Mouse (Mus musculus) kidney, embryonic 16.5 days (tissue): ENCODE measurements around the gene Fam155a. TPM values are rescaled to one million over a fixed set of nuclear protein-coding genes. Genes with fewer than 3 reads are reported as not detected.

Source experiments
- ATAC-seq: fragments of 200-750 bp; cut with Nextera tagmentation; 2 replicates; pipeline ENCODE4 v1.8.0; 2017; ENCODE audit warnings: moderate TSS enrichment; ENCODE audit not compliant: low FRiP score, low TSS enrichment
- H3K27ac ChIP-seq: fragments of 300-500 bp; sonication (generic); 2 replicates; pipeline ENCODE4 v1.5.1; 2014; ENCODE audit warnings: low read length
- H3K27me3 ChIP-seq: fragments of 300-500 bp; sonication (generic); 2 replicates; pipeline ENCODE4 v1.6.1; 2014; ENCODE audit warnings: low read length, control low read depth, mixed read lengths; ENCODE audit not compliant: insufficient read depth
- H3K36me3 ChIP-seq: fragments of 300-500 bp; sonication (generic); 2 replicates; pipeline ENCODE4 v1.6.1; 2014; ENCODE audit warnings: low read length, control low read depth, mixed read lengths; ENCODE audit not compliant: insufficient read depth
- H3K4me1 ChIP-seq: fragments of 300-500 bp; sonication (generic); 2 replicates; pipeline ENCODE4 v1.6.1; 2014; ENCODE audit warnings: low read length, control low read depth, mixed read lengths; ENCODE audit not compliant: insufficient read depth
- H3K4me2 ChIP-seq: fragments of 300-500 bp; sonication (generic); replicated peaks from 2 replicates; pipeline ENCODE4 v1.6.1; 2014; ENCODE audit warnings: low read depth, low read length
- H3K4me3 ChIP-seq: fragments of 300-500 bp; sonication (generic); 2 replicates; pipeline ENCODE4 v1.5.1; 2014; ENCODE audit warnings: mild to moderate bottlenecking, low read length
- H3K9ac ChIP-seq: fragments of 300-500 bp; sonication (generic); replicated peaks from 2 replicates; pipeline ENCODE4 v1.6.1; 2014; ENCODE audit warnings: low read length
- H3K9me3 ChIP-seq: fragments of 300-500 bp; sonication (generic); 2 replicates; pipeline ENCODE4 v1.6.1; 2016; ENCODE audit warnings: low read length, control low read depth
- WGBS: fragments of 180-500 bp; shearing (Covaris S2); extraction: QIAGEN DNeasy Blood & Tissue Kit; methylation state at CpG from one replicate; pipeline ENCODE4 v1.1.7; 2014; 5-methylcytosine and 5-hydroxymethylcytosine counted together
- polyA plus RNA-seq: library from polyadenylated mRNA; unstranded; fragments of >200 nt; fragmentation: Nextera tagmentation; extraction: Ambion mirVana; gene quantifications from 2 replicates; pipeline ENCODE4 v1.2.1, GENCODE M21; 2015

Fam155a gene
- polyA plus RNA-seq, 1 experiment from 2014 or later, result 0.27 TPM

GRCm38 (mm10) chr8:9185200-9185599, 585.8 kb downstream of the Fam155a start:
- H3K36me3 ChIP-seq, result no peaks in the 10 kb centered on the region
- no peak overlapping the region for H3K9ac ChIP-seq
- WGBS, result 43% methylated on average over 2 of the region's 2 CpGs
- H3K4me3 ChIP-seq, result no peak overlapping the region
- H3K27ac ChIP-seq, result no peak overlapping the region
- H3K9me3 ChIP-seq, result no peaks in the 10 kb centered on the region
- H3K4me1 ChIP-seq, result 0 out of 2 replicates have a peak, but pooled peaks cover 8% of the 10 kb centered on the region
- no peak overlapping the region for H3K4me2 ChIP-seq
- no peak for ATAC-seq
- no peaks in the 10 kb centered on the region for H3K27me3 ChIP-seq

DNA sequence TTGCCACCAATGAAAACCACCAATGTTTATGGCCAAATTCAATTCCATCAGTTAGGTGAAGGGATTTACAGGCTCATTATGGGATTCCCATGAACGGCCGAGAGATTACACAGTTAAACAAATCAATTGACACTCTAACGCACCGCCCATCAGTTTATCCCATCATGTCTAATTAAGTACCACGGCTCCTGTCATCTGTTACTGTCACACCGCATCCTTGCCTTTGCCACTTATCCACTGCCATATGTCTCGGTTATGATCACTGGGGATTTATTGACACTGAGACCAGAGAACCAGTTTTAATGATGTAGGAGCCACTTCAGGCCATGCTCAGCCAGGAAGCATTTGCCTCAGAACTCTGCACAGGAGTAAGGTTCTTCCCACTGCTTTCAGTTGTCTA, 588.5 kb downstream of the Fam155a start:
- ATAC-seq, result no peak
- Histone ChIP-seq H3K4me3 (no peak overlapping the region), H3K36me3 (no peaks in the 10 kb centered on the region), H3K27me3 (no peaks in the 10 kb centered on the region; the same call in 1 of the 2 replicates), H3K4me1 (0 out of 2 replicates have a peak, but pooled peaks cover 9% of the 10 kb centered on the region), H3K9me3 (no peaks in the 10 kb centered on the region), H3K27ac (no peak overlapping the region), H3K9ac (no peak overlapping the region), H3K4me2 (no peak overlapping the region)
- 93% methylated on average over 7 of the region's 7 CpGs for WGBS

DNA sequence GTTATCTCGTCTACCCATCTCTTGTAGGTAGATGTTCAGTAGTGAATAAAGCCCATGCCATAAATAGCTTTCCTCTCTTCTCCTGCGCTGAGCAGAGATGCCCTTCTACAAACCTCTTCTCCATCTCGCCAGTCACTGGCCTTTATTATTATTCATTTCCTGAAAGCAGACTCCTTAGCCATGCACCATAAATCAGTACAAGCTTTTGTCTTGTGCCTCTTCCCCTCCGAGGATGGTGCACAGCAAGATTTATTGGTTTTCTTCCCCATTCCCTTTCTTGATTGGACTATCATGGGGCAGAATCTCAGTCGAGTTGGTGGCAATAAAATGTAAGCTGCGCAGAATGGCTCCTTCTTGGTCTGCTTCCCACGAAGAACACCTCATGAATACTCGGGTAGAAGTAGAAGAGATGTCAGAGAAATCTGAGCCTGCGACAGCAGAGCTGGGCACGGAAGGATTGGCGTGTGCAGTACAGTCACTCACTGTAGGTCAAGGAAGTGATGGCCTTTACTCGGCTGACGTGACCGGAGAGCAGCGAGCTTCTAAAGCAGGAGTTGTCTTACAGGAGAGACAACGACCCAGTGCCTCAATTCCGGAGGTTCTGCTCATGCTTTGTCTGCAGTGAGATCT, 590.2 kb downstream of the Fam155a start:
- Histone ChIP-seq H3K9me3 (no peaks in the 10 kb centered on the region), H3K9ac (no peak overlapping the region), H3K4me1 (0 out of 2 replicates have a peak, but pooled peaks cover 9% of the 10 kb centered on the region), H3K27me3 (no peaks in the 10 kb centered on the region; the same call in 1 of the 2 replicates), H3K4me3 (no peak overlapping the region), H3K4me2 (peak overlapping the region; percentile 17; the same call in 1 of the 2 replicates), H3K36me3 (no peaks in the 10 kb centered on the region), H3K27ac (no peak overlapping the region)
- WGBS, result 30% methylated on average over 17 of the region's 17 CpGs
- peak; percentile 70 for ATAC-seq

DNA sequence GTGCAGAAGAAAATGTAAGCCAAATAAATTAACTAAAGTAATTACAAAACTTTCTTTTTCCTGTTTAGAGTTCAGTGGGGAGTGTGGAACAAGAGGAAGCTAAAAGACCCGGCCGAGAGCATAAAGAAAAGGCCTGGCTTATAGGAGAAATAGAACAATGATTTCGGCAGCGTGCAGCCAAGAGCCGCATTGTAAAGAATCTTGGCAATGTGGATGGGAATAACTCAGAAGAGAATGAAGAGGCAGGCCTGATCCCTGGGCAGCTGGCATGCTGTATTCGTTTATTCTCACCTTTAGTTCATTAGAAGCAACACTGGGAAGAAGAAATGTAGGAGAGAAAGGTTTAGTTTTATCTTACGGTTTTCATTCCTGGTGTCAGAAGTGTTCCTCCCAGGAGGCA, 594.0 kb downstream of the Fam155a start:
- Histone ChIP-seq H3K27ac (no peak overlapping the region), H3K9me3 (no peaks in the 10 kb centered on the region), H3K4me3 (no peak overlapping the region), H3K36me3 (no peaks in the 10 kb centered on the region), H3K4me1 (0 out of 2 replicates have a peak, but pooled peaks cover 14% of the 10 kb centered on the region), H3K9ac (no peak overlapping the region), H3K27me3 (no peaks in the 10 kb centered on the region; the same call in 1 of the 2 replicates), H3K4me2 (no peak overlapping the region)
- no peak for ATAC-seq
- 79% methylated on average over 7 of the region's 7 CpGs for WGBS

DNA sequence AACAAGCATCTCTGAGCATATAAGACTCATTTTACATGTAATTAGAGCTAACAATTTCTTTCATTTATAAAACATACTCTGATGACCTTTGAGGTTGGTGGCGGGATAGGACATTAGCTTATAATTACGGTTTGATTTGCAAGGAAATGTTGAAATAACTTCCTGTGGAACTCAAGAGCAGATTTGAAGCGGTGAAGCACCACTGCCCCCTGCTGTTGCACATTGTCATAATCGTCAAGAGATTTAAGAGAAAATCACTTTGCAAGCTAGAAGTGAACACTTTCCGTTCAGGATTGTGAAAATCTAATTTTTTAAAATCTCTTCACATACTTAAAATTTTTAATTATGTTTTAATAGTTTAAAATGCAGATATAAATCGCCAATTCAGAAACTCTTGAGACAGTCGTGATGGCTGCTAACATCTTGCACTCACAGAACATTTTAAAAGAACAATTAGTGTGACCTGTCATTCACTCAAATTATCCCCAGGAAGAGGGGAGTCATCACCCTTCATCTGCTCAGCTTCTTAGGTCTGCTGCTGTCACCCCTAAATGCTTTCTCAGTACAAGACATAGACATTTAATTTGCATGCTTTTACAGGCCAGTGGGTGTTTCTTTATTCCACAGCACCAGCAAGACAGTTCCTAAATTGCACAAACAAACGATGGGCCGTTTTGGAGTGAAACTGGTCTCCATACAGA, 595.9 kb downstream of the Fam155a start:
- ATAC-seq, result no peak
- Histone ChIP-seq H3K4me2 (no peak overlapping the region), H3K36me3 (no peaks in the 10 kb centered on the region), H3K9me3 (no peaks in the 10 kb centered on the region), H3K27me3 (no peaks in the 10 kb centered on the region; the same call in 1 of the 2 replicates), H3K27ac (no peak overlapping the region), H3K9ac (no peak overlapping the region), H3K4me1 (0 out of 2 replicates have a peak, but pooled peaks cover 5% of the 10 kb centered on the region), H3K4me3 (no peak overlapping the region)
- 28% methylated on average over 9 of the region's 9 CpGs for WGBS

GRCm38 (mm10) chr8:9171848-9172247, 599.1 kb downstream of the Fam155a start:
- no peaks in the 10 kb centered on the region for H3K36me3 ChIP-seq
- H3K27ac ChIP-seq, result no peak overlapping the region
- H3K4me3 ChIP-seq, result no peak overlapping the region
- H3K9ac ChIP-seq, result no peak overlapping the region
- 75% methylated on average over 5 of the region's 5 CpGs for WGBS
- H3K27me3 ChIP-seq, result no peaks in the 10 kb centered on the region
- H3K4me2 ChIP-seq, result no peak overlapping the region
- 0 out of 2 replicates have a peak, but pooled peaks cover 5% of the 10 kb centered on the region for H3K4me1 ChIP-seq
- no peaks in the 10 kb centered on the region for H3K9me3 ChIP-seq
- no peak; the same call in 1 of the 2 replicates for ATAC-seq

DNA sequence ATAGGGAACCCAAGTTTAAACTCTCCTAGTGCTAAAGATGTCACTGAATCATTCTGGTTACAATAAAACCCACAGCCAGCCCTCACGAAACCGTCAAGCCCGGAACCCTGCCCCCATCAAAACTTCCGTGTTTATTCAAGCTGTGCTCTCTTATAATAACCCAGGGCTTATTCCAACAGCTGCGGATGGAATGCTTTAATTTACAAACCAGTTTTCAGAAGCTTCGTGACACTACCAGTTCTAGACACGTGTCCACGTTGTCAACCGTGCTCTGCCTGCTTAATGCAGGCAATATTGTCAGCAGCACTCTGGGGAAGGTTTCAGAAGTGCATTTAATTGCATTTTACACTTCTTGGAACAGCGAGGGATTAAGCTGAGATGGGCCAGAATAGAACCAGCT, 603.0 kb downstream of the Fam155a start:
- no peaks in the 10 kb centered on the region for H3K9me3 ChIP-seq
- no peak overlapping the region for H3K4me3 ChIP-seq
- H3K27me3 ChIP-seq, result no peaks in the 10 kb centered on the region
- 55% methylated on average over 10 of the region's 10 CpGs for WGBS
- no peak overlapping the region for H3K9ac ChIP-seq
- H3K27ac ChIP-seq, result no peak overlapping the region
- H3K36me3 ChIP-seq, result no peaks in the 10 kb centered on the region
- no peak overlapping the region for H3K4me2 ChIP-seq
- H3K4me1 ChIP-seq, result no peaks in the 10 kb centered on the region
- no peak for ATAC-seq

- Histone ChIP-seq H3K4me2 (no peak overlapping the region), H3K9me3 (no peaks in the 10 kb centered on the region), H3K9ac (no peak overlapping the region), H3K27ac (no peak overlapping the region), H3K27me3 (no peaks in the 10 kb centered on the region), H3K4me1 (peaks cover 7% of the 10 kb centered on the region), H3K4me3 (no peak overlapping the region), H3K36me3 (no peaks in the 10 kb centered on the region)
- ATAC-seq, result no peak
- WGBS, result 61% methylated on average over 4 of the region's 4 CpGs
Measured at GRCm38 (mm10) chr8:9161606-9162005, 609.4 kb downstream of the Fam155a start.

GRCm38 (mm10) chr8:9159322-9159721, 611.6 kb downstream of the Fam155a start:
- no peak overlapping the region for H3K4me3 ChIP-seq
- H3K4me2 ChIP-seq, result no peak overlapping the region
- H3K36me3 ChIP-seq, result no peaks in the 10 kb centered on the region
- peaks cover 7% of the 10 kb centered on the region for H3K4me1 ChIP-seq
- H3K27me3 ChIP-seq, result no peaks in the 10 kb centered on the region
- no peak overlapping the region for H3K27ac ChIP-seq
- H3K9ac ChIP-seq, result no peak overlapping the region
- ATAC-seq, result peak; percentile 46; the same call in 1 of the 2 replicates
- H3K9me3 ChIP-seq, result no peaks in the 10 kb centered on the region
- WGBS, result 57% methylated on average over 7 of the region's 7 CpGs

DNA sequence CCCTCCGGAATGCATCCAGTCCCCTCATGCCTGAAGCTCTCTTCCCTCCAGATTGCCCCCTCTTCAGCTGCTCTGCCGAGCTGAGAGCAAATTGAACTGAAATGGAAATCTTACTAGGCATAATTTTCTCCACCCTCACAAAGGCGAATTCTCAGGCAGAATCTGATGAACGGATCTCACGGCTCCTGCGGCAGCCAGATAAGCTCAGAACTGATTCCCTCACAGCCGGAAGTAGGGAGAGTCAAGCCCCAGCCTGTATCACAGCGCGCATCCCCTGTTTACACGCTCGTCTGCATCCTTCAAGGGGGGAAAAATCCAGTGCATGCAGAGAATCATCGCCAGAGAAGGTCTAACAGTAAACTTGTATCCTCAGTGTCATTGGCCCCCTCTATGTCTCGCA, 612.3 kb downstream of the Fam155a start:
- Histone ChIP-seq H3K27me3 (no peaks in the 10 kb centered on the region), H3K9me3 (no peaks in the 10 kb centered on the region), H3K9ac (no peak overlapping the region), H3K4me2 (no peak overlapping the region), H3K36me3 (no peaks in the 10 kb centered on the region), H3K4me3 (no peak overlapping the region), H3K4me1 (peaks cover 7% of the 10 kb centered on the region), H3K27ac (no peak overlapping the region)
- WGBS, result 74% methylated on average over 13 of the region's 13 CpGs
- ATAC-seq, result no peak
